Mouse (Mus musculus): Measurements from ENCODE around the gene Xrcc3.

- TF ChIP-seq CTCF (IDR thresholded peaks at IDR 0.05; ENCODE audit: low read depth) = no peak
- no peak for TF ChIP-seq EP300 (optimal IDR thresholded peaks at IDR 0.05)
These were observed 1.1 kb downstream of the Xrcc3 start for GRCm38 (mm10) chr12:111812611-111813010.
